Mouse (Mus musculus): ENCODE data around the gene Gng8.
A peak's percentile ranks its signal among the peaks of the same experiment; 100 is the strongest.

Gng8 gene

DNA sequence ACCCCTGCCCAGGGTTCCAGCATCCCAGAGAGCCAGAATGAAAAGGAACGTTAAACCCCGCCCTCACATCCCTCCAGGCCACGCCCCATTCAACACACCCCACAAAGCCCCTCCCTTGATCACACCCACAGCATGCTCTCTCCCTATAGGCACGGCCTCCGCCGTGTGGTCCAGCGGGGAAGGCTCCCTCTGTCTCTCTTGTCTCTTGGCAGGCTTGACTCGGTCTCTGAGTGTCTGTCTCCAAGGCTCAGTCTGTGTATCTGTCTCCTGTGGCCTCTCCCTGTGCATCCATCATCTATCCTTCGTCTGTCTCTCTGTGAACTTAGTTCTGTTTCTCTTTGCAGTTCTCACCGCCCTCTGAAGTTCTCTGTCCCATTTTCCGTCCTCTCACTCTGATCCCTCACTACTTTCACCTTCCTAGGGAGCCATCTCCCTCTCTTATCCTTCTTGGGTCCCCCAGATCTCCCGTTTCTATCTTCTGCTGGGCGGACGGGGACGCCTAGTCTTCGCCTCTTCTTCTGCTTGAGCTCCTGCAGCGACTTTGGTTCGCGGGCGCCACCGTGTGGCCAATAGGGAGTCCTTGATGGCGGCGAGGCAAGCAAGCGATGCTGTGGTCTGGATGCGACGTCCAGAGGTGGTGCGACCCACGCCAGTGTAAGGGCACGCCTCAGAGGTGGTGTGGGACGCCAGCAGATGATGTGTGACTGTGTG lies at the start of gene Gng8:
Gene Gng8, plus strand, starts transcription at position 146 of the 711 bp plus-strand sequence.
- DNase-seq, result peak; percentile 79 to 84

DNA sequence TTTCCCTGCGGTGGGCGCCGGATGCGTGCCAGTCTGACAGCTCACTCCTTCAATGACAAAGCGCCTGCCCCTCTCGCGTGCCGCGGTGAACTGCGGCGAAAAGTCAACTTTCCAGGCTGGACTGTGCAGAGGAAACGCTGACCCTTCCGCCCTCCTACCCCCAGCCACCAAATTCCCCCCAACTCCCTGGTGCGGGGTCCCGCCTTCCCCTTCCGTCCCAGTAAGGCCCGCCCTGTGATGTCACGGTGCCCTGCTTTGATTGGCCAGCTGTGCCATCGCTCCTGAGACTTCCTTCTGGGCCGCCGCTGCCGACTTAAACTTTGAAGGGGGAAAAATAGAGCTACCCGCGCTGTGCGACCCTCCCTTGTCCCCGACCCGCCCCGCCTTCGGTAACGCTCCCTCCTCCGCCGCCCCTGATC lies 48.9 kb upstream of the Gng8 start, which contains the start of gene Prkd2:
Gene Prkd2, plus strand, starts transcription at position 258 of the 419 bp plus-strand sequence.
- DNase-seq, result peak; percentile 94 to 95

DNA sequence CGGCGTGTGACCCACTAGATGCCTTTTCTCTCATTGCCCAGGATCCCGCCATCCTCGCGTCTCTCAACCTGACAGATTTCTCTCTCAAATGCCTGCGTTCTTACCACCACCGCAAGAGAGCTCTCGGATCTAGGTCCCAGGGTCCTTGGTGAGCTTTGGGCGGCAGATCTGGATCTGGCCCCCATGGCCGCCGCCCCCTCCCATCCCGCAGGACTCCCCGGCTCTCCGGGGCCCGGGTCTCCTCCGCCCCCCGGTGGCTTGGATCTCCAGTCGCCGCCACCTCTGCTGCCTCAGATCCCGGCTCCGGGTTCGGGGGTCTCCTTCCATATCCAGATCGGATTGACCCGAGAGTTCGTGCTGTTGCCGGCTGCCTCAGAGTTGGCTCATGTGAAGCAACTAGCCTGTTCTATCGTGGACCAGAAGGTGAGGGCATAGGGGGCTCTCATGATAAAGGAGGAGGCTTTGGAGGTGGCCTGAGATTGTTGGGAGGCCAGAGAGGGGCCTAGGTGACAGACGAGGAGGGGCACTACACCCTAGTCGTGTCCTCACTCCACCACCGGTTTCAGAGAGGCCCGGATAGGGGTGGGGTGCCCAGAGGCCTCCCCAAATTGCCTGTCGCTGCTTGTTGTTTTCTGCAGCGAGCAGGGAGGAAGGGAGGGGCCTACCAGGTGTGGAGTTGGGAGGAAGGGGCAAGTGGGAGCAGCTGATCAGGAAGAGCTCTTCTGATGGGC lies 48.0 kb upstream of the Gng8 start:
- peak; percentile 62 to 67 for DNase-seq

DNA sequence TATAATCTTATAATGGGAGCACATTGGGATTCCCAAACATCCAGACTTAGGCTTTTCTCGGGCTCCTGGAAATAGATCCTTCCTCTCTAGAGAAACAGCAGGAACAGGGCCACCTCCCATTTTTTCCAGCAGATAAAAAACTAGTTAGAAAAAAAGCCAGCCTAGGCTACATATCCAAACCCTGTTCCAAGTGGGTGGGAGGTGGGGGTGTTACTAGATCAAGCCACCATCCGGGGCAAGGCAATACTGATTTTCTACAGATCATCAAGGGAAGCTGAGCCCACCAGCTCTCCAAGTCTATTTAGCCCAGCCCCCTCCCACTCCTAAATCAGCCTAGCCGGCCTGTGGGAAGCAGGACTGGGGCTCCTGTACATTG lies 46.9 kb upstream of the Gng8 start:
- DNase-seq, result peak in 1 of 2 experiments; percentile 30

DNA sequence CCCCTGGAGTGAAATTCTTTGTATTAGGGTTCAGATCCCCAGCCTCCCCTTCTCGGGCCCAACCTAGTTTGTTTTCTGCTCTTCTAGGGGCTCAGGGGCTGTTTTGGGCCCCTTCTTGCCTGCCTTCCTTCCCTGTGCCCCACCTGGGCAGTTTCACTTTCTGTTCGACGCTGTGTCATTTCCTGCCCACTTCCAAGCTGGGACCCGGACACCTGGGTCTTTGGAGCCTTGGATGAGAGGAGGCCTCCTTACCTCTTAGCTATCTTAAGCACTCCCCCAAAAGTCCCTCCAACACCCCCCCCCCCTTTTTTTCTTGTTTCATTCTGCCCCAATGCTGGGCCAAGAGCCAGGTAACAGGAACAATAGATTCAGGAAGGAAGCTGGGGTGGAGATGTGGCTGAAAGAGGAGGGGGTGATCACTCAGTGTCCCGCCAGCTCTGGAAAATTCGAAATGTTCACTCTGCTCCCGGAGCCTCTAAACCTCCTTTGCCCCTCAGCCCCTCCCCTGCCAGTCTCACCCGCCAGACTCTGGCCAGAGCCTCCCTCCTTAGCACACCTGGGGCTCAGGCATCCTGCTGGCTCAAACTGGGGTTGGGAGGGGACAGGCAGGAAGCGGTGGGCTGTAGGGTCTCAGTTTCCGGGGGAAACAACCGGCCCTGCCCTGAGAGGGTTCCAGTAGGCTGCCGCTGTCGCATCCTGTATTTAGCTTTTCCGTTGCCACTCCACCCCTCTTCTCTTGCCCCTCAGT lies 46.3 kb upstream of the Gng8 start:
- peak; percentile 65 to 69 for DNase-seq

DNA sequence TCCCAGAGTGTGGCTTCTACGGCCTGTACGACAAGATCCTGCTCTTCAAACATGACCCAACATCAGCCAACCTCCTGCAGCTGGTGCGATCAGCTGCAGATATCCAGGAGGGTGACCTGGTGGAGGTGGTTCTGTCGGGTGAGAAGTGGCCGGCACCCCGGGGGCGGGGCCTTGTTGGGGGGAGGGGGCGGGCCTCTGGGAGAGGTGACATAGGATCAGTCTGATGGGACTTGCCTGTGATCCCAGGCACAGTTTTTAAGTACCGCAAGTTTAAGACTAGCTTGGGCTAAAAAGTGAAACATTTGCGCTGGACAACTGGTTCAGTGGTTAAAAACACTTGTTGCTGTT lies 45.8 kb upstream of the Gng8 start:
- DNase-seq, result no peak

DNA sequence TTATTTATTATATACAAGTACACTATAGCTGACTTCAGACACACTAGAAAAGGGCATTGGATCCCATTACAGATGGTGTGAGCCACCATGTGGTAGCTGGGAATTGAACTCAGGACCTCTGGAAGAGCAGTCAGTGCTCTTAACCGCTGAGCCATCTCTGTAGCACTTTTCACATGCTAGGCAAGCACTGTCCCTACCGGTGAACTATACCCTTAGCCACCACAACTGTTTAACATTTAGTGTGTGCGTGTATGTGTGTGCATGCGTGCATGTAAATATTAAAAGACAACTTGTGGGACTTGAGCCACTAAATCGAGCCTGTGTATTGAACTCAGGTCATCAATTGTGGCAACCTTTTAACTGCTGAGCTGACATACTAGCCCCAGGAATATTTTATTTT lies 44.8 kb upstream of the Gng8 start:
- DNase-seq, result no peak

DNA sequence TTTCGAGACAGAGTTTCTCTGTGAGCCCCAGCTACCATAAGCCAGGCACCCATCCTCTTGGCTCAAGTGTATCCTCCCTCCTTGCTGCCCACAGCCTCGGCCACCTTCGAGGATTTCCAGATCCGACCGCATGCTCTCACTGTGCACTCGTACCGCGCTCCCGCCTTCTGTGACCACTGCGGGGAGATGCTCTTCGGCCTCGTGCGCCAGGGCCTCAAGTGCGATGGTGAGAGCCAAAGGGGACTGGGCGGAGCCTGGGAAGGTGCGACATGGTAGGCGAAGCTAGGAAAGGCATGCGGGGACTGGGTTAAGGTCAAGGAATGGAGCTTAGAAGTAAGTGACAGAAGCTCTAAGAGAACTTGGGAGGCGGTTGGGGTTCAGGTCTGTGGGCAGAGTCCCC lies 44.1 kb upstream of the Gng8 start:
- DNase-seq, result no peak

DNA sequence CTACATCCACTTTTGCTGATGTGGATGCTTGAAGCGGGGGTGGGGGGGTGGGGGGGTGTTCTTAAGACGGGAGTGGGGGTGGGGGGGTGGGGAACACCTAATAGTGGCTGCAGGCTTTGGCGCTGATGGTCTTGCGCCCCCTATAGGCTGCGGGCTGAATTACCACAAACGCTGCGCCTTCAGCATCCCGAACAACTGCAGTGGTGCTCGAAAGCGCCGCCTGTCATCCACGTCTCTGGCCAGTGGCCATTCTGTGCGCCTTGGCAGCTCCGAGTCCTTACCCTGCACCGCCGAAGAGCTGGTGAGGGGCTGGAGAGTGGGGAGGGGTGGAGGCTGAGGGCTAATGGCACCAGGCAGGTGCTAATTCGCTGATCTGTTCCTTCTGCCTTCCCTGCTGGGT lies 43.0 kb upstream of the Gng8 start:
- peak; percentile 52 to 53 for DNase-seq

DNA sequence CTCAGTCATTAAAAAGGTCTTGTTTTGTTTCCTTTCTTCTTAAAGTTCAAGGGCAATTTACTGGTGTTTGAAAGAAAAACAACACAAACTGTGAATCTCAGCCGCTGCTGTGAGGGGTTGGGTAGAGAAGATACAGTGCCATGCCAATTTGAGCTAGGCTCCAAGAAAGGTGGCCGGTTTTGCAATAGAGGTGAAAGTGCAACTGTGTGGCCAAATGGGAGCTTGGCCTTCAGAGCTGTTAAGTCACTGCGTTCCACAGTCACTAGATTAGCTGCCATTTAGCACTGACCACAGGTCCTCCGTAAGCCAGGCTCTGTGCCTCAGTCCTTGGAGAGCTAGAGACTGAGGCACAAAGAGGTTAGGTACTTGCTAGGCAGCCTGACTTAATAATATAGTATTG lies 40.0 kb upstream of the Gng8 start:
- no peak for DNase-seq

DNA sequence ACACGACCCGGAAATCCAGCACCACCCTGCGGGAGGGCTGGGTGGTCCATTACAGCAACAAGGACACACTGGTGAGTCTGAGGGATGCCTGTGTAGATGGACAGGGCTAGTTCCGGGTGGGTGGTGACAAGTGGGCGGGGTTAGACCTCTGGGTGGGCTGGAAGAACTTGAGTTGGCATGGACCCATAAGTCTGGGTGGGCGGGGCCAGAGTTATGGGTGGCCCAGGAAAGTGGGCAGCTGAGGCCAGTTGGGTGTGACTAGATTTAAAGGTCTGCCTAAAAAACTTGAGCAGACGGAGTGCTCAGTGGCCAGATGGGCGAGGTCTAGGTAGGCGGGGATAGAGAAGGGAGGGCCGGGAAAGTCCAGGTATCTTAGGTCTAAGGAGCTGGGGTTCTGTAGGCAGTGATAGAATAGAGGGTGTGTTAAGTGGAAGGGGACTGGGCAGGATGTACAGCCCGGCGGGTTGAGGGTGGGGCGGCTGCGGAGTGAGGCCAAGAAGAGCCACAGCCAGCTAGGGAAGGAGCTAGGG lies 38.2 kb upstream of the Gng8 start:
- DNase-seq, result peak; percentile 47 to 63

DNA sequence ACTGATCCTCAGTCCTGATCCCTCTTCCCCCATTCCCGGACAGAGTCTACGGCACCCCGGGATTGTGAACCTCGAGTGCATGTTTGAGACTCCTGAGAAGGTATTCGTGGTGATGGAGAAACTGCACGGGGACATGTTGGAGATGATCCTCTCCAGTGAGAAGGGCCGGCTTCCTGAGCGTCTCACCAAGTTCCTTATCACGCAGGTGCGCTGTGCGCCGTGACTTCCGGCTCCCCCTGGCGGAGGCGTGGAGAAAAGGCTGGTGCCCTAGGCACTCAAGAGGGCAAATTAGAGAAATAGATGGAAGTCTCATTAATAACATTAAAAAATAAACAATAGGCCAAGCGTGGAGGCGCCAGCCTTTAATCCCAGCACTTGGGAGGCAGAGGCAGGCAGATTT lies 33.2 kb upstream of the Gng8 start:
- peak; percentile 39 to 43 for DNase-seq

DNA sequence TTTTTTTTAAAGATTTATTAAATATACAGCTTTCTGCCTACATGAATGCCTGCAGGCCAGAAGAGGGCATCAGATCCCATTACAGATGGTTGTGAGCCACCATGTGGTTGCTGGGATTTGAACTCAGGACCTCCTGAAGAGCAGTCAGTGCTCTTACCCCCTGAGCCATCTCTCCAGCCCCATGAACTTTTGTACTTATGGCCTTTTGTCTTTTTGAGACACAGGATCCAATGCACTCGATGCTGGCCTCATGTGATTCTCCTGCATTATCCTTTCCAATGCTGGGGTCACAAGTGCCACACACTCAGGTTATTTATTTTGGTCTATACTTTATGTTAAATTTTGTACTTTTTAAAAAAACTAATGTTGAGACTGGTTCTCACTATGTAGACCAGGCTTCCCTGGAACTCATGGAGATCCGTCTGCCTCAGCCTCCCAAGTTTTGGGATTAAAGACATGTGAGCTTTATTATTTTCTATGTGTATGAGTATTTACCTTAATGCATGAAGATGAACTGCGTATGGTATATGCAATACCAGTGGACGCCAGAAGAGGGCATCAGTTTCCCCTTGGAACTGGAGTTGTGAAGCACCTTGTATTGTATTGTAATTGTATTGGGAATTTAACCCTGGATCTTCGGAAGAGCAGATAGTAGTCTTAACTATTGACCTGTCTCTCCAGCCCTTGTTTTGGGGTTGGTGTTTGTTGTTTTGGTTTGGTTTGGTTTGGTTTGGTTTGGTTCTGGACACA lies 31.5 kb upstream of the Gng8 start:
- DNase-seq, result peak; percentile 37 to 54

DNA sequence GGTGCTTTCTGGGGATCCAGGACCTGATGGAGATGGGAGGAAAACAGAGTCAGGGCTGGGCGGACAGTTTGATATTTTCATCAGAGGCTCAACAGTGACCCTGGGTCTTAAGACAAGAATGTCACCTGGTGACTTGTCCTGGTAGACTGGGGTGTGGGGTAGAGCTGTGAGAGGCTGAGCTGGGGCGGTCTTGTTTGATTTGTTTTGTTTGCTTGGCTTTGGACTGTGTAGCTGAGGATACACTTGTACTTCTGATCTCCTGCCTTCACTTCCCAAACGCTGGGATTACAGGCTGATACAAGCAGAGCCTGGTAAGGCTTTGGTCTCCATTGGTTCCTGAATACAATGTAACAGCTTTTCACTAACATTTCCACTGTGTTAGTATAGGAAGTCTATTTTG lies 24.1 kb upstream of the Gng8 start:
- no peak for DNase-seq

DNA sequence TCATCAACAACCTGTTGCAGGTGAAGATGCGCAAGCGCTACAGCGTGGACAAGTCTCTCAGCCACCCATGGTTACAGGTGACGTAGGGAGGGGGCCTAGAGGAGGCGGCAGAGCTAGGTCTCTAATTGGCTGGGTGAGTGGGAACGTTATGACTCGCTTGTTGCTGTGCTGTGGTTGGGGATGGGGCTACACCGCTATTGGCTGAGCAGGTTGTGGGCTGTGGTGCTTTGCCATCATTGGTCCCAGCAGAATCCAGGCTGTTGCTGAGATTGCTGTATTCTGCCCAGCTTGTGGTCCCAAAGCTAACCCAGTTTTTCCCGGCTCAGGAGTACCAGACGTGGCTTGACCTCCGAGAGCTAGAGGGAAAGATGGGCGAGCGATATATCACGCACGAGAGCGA lies 22.1 kb upstream of the Gng8 start:
- DNase-seq, result no peak

DNA sequence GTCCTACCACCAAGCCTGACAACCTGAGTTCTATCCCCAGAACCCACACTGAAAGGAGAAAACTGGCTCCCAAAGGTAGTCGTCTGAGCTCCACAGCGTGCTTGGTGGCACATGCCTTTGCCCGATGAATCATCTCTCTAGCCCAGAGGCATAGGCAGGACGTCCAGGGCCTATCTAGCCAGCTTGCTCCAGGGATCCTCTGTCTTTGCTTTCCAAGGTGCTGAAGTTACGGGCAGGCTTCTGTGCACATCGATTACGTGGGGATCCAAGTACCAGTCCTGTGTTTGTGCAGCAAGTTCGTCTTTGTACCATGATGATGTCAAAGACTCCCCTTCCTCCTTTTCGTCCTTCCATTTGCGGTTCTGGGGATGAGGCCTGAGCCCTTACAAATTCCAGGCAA lies 20.0 kb upstream of the Gng8 start:
- DNase-seq, result no peak

DNA sequence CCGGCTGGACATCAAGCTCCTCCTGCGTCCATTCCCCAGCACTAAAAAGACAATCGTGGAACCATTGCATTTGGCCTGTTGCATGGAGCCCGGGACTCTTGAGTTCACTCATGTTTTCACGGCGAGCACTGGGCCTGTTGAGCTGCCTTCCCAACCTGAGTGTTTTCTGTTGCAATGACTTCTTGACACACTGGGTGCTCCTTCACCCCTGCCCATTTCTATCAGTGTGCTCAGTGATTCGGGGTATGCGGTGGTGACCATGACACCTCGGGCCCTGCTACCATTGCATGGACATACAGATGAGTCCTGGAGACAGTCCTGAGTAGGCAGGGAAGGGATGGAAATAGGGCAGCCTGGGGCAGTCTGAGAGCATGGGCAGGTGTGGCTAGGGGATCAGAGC lies 19.1 kb upstream of the Gng8 start:
- no peak for DNase-seq

DNA sequence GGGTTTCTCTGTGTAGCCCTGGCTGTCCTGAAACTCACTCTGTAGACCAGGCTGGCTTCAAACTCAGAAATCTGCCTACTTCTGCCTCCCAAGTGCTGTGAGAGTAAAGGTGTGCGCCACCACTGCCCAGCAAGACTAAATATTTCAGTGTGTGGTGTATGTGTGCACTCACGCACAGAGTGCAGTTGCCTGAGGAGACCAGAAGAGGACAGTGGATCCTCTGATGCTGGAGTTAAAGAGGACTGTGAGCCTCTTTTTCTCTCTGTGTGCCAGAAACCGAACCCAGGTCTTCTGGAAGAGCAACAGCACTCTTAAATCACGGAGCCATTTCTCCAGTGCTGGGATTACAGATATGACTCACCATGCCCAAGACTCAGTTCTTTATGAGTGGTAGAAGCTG lies 18.2 kb upstream of the Gng8 start:
- no peak for DNase-seq

DNA sequence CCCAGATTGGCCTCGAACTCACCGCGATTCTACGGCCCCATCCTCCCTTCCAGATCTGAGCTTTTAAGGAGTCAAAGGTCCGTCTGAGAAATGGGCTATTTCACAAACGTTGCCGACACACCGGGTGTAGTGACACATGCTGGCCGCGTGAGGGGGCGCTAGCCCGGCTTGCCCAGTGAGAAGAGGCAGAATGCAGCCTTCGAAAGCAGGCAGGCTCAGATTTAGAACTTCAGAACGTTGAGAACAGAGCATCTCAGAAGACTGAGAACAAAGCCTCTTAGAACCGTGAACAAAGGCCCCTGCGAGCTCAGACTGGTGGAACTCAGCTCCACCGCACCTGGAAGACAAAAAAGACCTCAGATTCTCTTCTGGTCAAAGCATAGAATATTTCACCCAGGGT lies 17.4 kb upstream of the Gng8 start:
- DNase-seq, result peak; percentile 79 to 81

DNA sequence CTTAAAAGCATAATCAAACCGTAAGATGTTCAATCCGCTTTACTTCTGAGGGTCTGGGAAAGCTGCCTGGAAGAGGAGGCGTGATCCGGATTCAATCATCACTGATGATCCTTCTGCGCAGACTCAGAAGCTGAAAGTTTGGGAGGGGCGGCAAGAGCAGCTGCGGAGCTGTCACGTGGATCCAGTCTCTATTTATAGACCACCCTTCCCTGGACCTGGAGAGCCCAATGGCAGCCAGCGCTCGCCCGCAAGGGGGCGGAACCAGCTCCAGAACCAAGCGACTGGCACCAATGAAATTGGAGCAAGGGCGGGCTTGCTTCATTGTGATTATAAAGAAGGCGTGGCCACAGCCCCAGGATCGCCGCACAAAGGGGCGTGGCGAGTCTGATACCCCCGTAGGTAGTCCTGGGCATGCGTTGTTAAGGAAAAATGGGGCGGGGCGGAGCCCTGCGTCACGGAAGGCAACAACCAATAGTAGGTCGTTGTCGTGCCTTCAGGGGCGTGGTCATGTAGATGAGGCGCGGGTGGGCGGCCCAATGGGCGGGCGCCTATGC lies 16.8 kb upstream of the Gng8 start:
- peak; percentile 100 for DNase-seq

DNA sequence AGATGAGACGGTGACA lies 16.5 kb upstream of the Gng8 start, which contains the start of gene Dact3:
Gene Dact3, plus strand, starts transcription at position 8 of the 16 bp plus-strand sequence.
- DNase-seq, result no peak

DNA sequence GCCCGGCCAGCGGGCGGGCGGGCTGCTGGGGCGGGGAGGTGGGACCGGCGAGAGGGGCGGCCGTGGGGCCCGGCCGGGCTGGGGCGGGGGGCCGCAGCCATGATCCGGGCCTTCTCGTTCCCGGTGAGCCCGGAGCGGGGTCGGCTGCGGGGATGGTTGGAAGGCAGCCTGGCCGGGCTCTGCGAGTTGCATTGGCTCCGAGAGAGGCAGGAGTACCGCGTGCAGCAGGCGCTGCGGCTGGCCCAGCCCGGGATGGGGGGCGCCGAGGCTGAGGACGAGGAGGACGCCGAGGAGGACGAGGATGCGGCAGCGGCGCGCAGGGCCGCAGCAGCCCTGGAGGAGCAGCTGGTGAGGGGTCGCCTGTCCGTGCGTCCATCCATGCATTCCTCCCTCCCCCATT lies 16.3 kb upstream of the Gng8 start:
- no peak for DNase-seq

DNA sequence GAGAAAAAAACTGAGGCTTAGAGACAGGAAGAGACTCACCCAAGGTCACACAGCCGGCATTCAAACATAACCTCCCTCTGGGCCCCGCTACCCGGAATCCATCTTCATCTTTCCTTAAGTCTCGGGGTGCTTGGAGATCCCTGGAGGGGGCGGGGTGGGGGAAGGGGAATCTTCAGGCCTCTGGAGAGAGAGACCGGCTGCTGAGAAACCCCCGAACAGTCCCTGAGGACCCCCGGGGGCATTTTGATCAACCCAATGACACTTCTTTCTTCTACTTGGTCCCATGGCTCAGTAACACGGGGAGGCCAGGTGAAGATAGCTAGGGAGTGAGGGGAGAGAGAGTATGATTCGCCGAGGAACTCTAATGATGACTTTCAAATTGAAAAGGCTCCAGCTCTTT lies 15.6 kb upstream of the Gng8 start:
- no peak for DNase-seq
